Mouse (Mus musculus): Measurements from ENCODE around the gene Srp54b.
"Not testable (repeated sequence)": the region's sequence is repeated elsewhere in the genome, so short reads cannot be mapped to it uniquely, and the experiment has no call there.

GRCm38 (mm10) chr12:55230520-55230861 lies 75.6 kb downstream of the Srp54b start:
- not testable (repeated sequence) for TF ChIP-seq CTCF (IDR thresholded peaks at IDR 0.05 in 2 of 3, conservative IDR thresholded peaks at IDR 0.05 in 1 of 3; ENCODE audit: control insufficient read depth in 1 of 3, insufficient read depth in 1 of 3, low read depth in 2 of 3, low read length in 3 of 3, poor library complexity in 1 of 3, severe bottlenecking in 1 of 3); POLR2A (IDR thresholded peaks at IDR 0.05; ENCODE audit: control insufficient read depth in 1 of 2, insufficient read depth in 1 of 2, low read depth in 1 of 2, low read length in 2 of 2, poor library complexity in 1 of 2)

Data from MEL (cell line).